Mouse (Mus musculus): ENCODE results near the gene Olfr99. TPM values are rescaled to one million over a fixed set of nuclear protein-coding genes. Genes with fewer than 3 reads are reported as not detected.
"Not testable (repeated sequence)": the region's sequence is repeated elsewhere in the genome, so short reads cannot be mapped to it uniquely, and the experiment has no call there.

Gene Olfr99
- polyA plus RNA-seq, 1 experiment from 2014 or later: not detected

- no peaks in the 10 kb centered on the region for H3K9me3 ChIP-seq (replicated peaks)
- no peak overlapping the region for H3K4me2 ChIP-seq
- no peak for ATAC-seq
- no peak overlapping the region for H3K27ac ChIP-seq
- H3K36me3 ChIP-seq: no peaks in the 10 kb centered on the region
- no peaks in the 10 kb centered on the region for H3K4me1 ChIP-seq
- H3K9ac ChIP-seq: no peak overlapping the region
- H3K27me3 ChIP-seq (replicated peaks): no peaks in the 10 kb centered on the region
- H3K4me3 ChIP-seq: no peak overlapping the region
These were observed 33.8 kb downstream of the Olfr99 start for GRCm38 (mm10) chr17:37249460-37249859.

- no peak overlapping the region for H3K9ac ChIP-seq
- 17% methylated on average over 5 of the region's 5 CpGs for WGBS (ENCODE audit: insufficient replicate concordance)
- no peaks in the 10 kb centered on the region for H3K4me1 ChIP-seq
- H3K9me3 ChIP-seq (replicated peaks): no peaks in the 10 kb centered on the region
- ATAC-seq: no peak
- H3K4me3 ChIP-seq: no peak overlapping the region
- H3K27ac ChIP-seq: no peak overlapping the region
- no peaks in the 10 kb centered on the region for H3K36me3 ChIP-seq
- H3K4me2 ChIP-seq: no peak overlapping the region
- no peaks in the 10 kb centered on the region for H3K27me3 ChIP-seq (replicated peaks)
These were observed 36.5 kb downstream of the Olfr99 start for GRCm38 (mm10) chr17:37246715-37247114.

GRCm38 (mm10) chr17:37242198-37242597, 41.1 kb downstream of the Olfr99 start:
- no peaks in the 10 kb centered on the region for H3K27me3 ChIP-seq (replicated peaks)
- no peak overlapping the region for H3K4me3 ChIP-seq
- no peaks in the 10 kb centered on the region for H3K36me3 ChIP-seq
- H3K9ac ChIP-seq: no peak overlapping the region
- ATAC-seq: peak; percentile 57; the same call in 1 of the 2 replicates
- no peaks in the 10 kb centered on the region for H3K4me1 ChIP-seq
- WGBS (ENCODE audit: insufficient replicate concordance): 35% methylated on average over 3 of the region's 3 CpGs
- no peak overlapping the region for H3K27ac ChIP-seq
- H3K9me3 ChIP-seq (replicated peaks): peaks cover 5% of the 10 kb centered on the region; the same call in 1 of the 2 replicates
- H3K4me2 ChIP-seq: no peak overlapping the region

GRCm38 (mm10) chr17:37237230-37237629, 46.0 kb downstream of the Olfr99 start, which contains the start of gene Olfr97:
Gene Olfr97 (minus strand): TSS chr17:37237330.
- H3K36me3 ChIP-seq: not testable (repeated sequence)

More at GRCm38 (mm10) chr17:37237230-37237629, 46.0 kb downstream of the Olfr99 start, which contains the start of gene Olfr97:
- not testable (repeated sequence) for H3K27me3 ChIP-seq (replicated peaks); H3K9me3 ChIP-seq (replicated peaks); H3K27ac ChIP-seq; H3K4me2 ChIP-seq; H3K4me1 ChIP-seq; H3K9ac ChIP-seq; H3K4me3 ChIP-seq; ATAC-seq
- 70% methylated on average over 2 of the region's 2 CpGs for WGBS (ENCODE audit: insufficient replicate concordance)

Other genes starting within 250 kb of the Olfr99 start
- 1.1 and 1.6 TPM in 2 replicates for gene Gabbr1, start 237.5 kb downstream of the Olfr99 start, polyA plus RNA-seq (2016; fragmentation: Nextera tagmentation; extraction: Ambion mirVana)
- not detected in 2 replicates for gene Olfr90, start 195.0 kb downstream of the Olfr99 start, polyA plus RNA-seq (2016; fragmentation: Nextera tagmentation; extraction: Ambion mirVana)
- not detected in 2 replicates for gene Olfr91, start 185.2 kb downstream of the Olfr99 start, polyA plus RNA-seq (2016; fragmentation: Nextera tagmentation; extraction: Ambion mirVana)
- gene Olfr92, start 163.4 kb downstream of the Olfr99 start, polyA plus RNA-seq (2016; fragmentation: Nextera tagmentation; extraction: Ambion mirVana): not detected in 2 replicates
- gene Olfr93, start 122.0 kb downstream of the Olfr99 start, polyA plus RNA-seq (2016; fragmentation: Nextera tagmentation; extraction: Ambion mirVana): not detected in 2 replicates
- gene Ubd, start 89.6 kb downstream of the Olfr99 start, polyA plus RNA-seq (2016; fragmentation: Nextera tagmentation; extraction: Ambion mirVana): not detected in 2 replicates
- not detected in 2 replicates for gene Olfr94, start 82.5 kb downstream of the Olfr99 start, polyA plus RNA-seq (2016; fragmentation: Nextera tagmentation; extraction: Ambion mirVana)
- not detected in 2 replicates for gene Olfr95, start 70.3 kb downstream of the Olfr99 start, polyA plus RNA-seq (2016; fragmentation: Nextera tagmentation; extraction: Ambion mirVana)
- not detected in 2 replicates for gene Olfr96, start 63.3 kb downstream of the Olfr99 start, polyA plus RNA-seq (2016; fragmentation: Nextera tagmentation; extraction: Ambion mirVana)
- gene Olfr97, start 46.1 kb downstream of the Olfr99 start, polyA plus RNA-seq (2016; fragmentation: Nextera tagmentation; extraction: Ambion mirVana): not detected in 2 replicates
- not detected in 2 replicates for gene Olfr98, start 19.7 kb downstream of the Olfr99 start, polyA plus RNA-seq (2016; fragmentation: Nextera tagmentation; extraction: Ambion mirVana)
- gene H2-M3, start 13.2 kb downstream of the Olfr99 start, polyA plus RNA-seq (2016; fragmentation: Nextera tagmentation; extraction: Ambion mirVana): 1.1 and 1.5 TPM in 2 replicates
- not detected in 2 replicates for gene Olfr101, start 20.9 kb upstream of the Olfr99 start, polyA plus RNA-seq (2016; fragmentation: Nextera tagmentation; extraction: Ambion mirVana)
- not detected in 2 replicates for gene Olfr102, start 33.6 kb upstream of the Olfr99 start, polyA plus RNA-seq (2016; fragmentation: Nextera tagmentation; extraction: Ambion mirVana)
- not detected in 2 replicates for gene Olfr103, start 56.2 kb upstream of the Olfr99 start, polyA plus RNA-seq (2016; fragmentation: Nextera tagmentation; extraction: Ambion mirVana)
- gene Olfr104-ps, start 76.1 kb upstream of the Olfr99 start, polyA plus RNA-seq (2016; fragmentation: Nextera tagmentation; extraction: Ambion mirVana): not detected in 2 replicates
- gene Olfr105-ps, start 95.6 kb upstream of the Olfr99 start, polyA plus RNA-seq (2016; fragmentation: Nextera tagmentation; extraction: Ambion mirVana): not detected in 2 replicates
- gene Olfr106-ps, start 106.9 kb upstream of the Olfr99 start, polyA plus RNA-seq (2016; fragmentation: Nextera tagmentation; extraction: Ambion mirVana): not detected in 2 replicates
- gene Olfr107, start 115.8 kb upstream of the Olfr99 start, polyA plus RNA-seq (2016; fragmentation: Nextera tagmentation; extraction: Ambion mirVana): not detected in 2 replicates
- not detected in 2 replicates for gene Olfr108, start 162.0 kb upstream of the Olfr99 start, polyA plus RNA-seq (2016; fragmentation: Nextera tagmentation; extraction: Ambion mirVana)
- gene Olfr109, start 175.5 kb upstream of the Olfr99 start, polyA plus RNA-seq (2016; fragmentation: Nextera tagmentation; extraction: Ambion mirVana): not detected in 2 replicates
- gene H2-M2, start 200.1 kb upstream of the Olfr99 start, polyA plus RNA-seq (2016; fragmentation: Nextera tagmentation; extraction: Ambion mirVana): not detected in 2 replicates
- not detected in 2 replicates for gene Olfr110, start 209.0 kb upstream of the Olfr99 start, polyA plus RNA-seq (2016; fragmentation: Nextera tagmentation; extraction: Ambion mirVana)
- not detected in 2 replicates for gene Olfr111, start 224.6 kb upstream of the Olfr99 start, polyA plus RNA-seq (2016; fragmentation: Nextera tagmentation; extraction: Ambion mirVana)

All from liver, embryonic 12.5 days (tissue).